Mouse (Mus musculus) hindbrain, embryonic 13.5 days (tissue): ENCODE data around the gene Obp2b. TPM values are rescaled to one million over a fixed set of nuclear protein-coding genes. Genes with fewer than 3 reads are reported as not detected.

ENCODE experiments used
- ATAC-seq: fragments of 200-750 bp; cut with Nextera tagmentation; 2 replicates; pipeline ENCODE4 v1.8.0; 2017; ENCODE audit warnings: moderate TSS enrichment; ENCODE audit not compliant: low FRiP score
- H3K27ac ChIP-seq: fragments of 300-500 bp; sonication (generic); 2 replicates; pipeline ENCODE4 v1.5.1; 2015; ENCODE audit warnings: inconsistent platforms, mild to moderate bottlenecking, moderate library complexity
- H3K27me3 ChIP-seq: fragments of 300-500 bp; sonication (generic); 2 replicates; pipeline ENCODE4 v1.6.1; 2015; ENCODE audit warnings: mild to moderate bottlenecking, inconsistent platforms
- H3K36me3 ChIP-seq: fragments of 300-500 bp; sonication (generic); 2 replicates; pipeline ENCODE4 v1.6.1; 2015; ENCODE audit warnings: mild to moderate bottlenecking, inconsistent platforms
- H3K4me1 ChIP-seq: fragments of 300-500 bp; sonication (generic); replicated peaks from 2 replicates; pipeline ENCODE4 v1.6.1; 2015; ENCODE audit warnings: inconsistent platforms
- H3K4me2 ChIP-seq: fragments of 300-500 bp; sonication (generic); 2 replicates; pipeline ENCODE4 v1.6.1; 2015; ENCODE audit warnings: inconsistent platforms, mild to moderate bottlenecking, moderate library complexity
- H3K4me3 ChIP-seq: fragments of 300-500 bp; sonication (generic); 2 replicates; pipeline ENCODE4 v1.5.1; 2015; ENCODE audit warnings: mild to moderate bottlenecking, inconsistent platforms
- H3K9ac ChIP-seq: fragments of 300-500 bp; sonication (generic); 2 replicates; pipeline ENCODE4 v1.6.1; 2015; ENCODE audit warnings: mild to moderate bottlenecking, inconsistent platforms
- H3K9me3 ChIP-seq: fragments of 300-500 bp; sonication (generic); 2 replicates; pipeline ENCODE4 v1.6.1; 2016; ENCODE audit warnings: inconsistent platforms
- WGBS: fragments of 180-500 bp; shearing (Covaris S2); methylation state at CpG from one replicate; pipeline ENCODE4 v1.1.7; 2015; 5-methylcytosine and 5-hydroxymethylcytosine counted together
- polyA plus RNA-seq: library from polyadenylated mRNA; unstranded; fragments of >200 nt; fragmentation: Nextera tagmentation; extraction: Ambion mirVana; gene quantifications from 2 replicates; pipeline ENCODE4 v1.2.1, GENCODE M21; 2015

The Obp2b gene
- polyA plus RNA-seq, 1 experiment from 2014 or later, result not detected

- no peak overlapping the region for H3K27ac ChIP-seq
- H3K4me3 ChIP-seq, result no peak overlapping the region
- WGBS, result 66% methylated on average over 5 of the region's 5 CpGs
- no peaks in the 10 kb centered on the region for H3K4me1 ChIP-seq
- no peaks in the 10 kb centered on the region for H3K27me3 ChIP-seq
- no peak overlapping the region for H3K4me2 ChIP-seq
- H3K9ac ChIP-seq, result no peak overlapping the region
- ATAC-seq, result no peak
- H3K9me3 ChIP-seq, result no peaks in the 10 kb centered on the region
- H3K36me3 ChIP-seq, result no peaks in the 10 kb centered on the region
Measured at GRCm38 (mm10) chr2:25785573-25786322, 48.9 kb downstream of the Obp2b start.

GRCm38 (mm10) chr2:25789092-25789491 lies 52.3 kb downstream of the Obp2b start:
- no peak overlapping the region for H3K27ac ChIP-seq
- no peak for ATAC-seq
- H3K27me3 ChIP-seq, result no peaks in the 10 kb centered on the region
- no peak overlapping the region for H3K9ac ChIP-seq
- 94% methylated on average over 3 of the region's 3 CpGs for WGBS
- no peaks in the 10 kb centered on the region for H3K36me3 ChIP-seq
- no peak overlapping the region for H3K4me2 ChIP-seq
- H3K4me3 ChIP-seq, result no peak overlapping the region
- H3K4me1 ChIP-seq, result no peaks in the 10 kb centered on the region
- no peaks in the 10 kb centered on the region for H3K9me3 ChIP-seq

Other genes starting within 250 kb of the Obp2b start
- not detected in 2 replicates for gene Lcn12, start 243.1 kb upstream of the Obp2b start, polyA plus RNA-seq
- 119 and 125 TPM in 2 replicates for gene Fbxw5, start 236.3 kb upstream of the Obp2b start, polyA plus RNA-seq
- gene C8g, start 235.3 kb upstream of the Obp2b start, polyA plus RNA-seq, result 5.4 and 5.5 TPM in 2 replicates
- 21.1 and 21.2 TPM in 2 replicates for gene Traf2, start 190.1 kb upstream of the Obp2b start, polyA plus RNA-seq
- 409 and 436 TPM in 2 replicates for gene Edf1, start 179.2 kb upstream of the Obp2b start, polyA plus RNA-seq
- gene Mamdc4, start 162.2 kb upstream of the Obp2b start, polyA plus RNA-seq, result 2.3 and 2.6 TPM in 2 replicates
- gene Phpt1, start 161.8 kb upstream of the Obp2b start, polyA plus RNA-seq, result 179 and 182 TPM in 2 replicates
- gene Ajm1, start 155.3 kb upstream of the Obp2b start, polyA plus RNA-seq, result 8.1 and 8.2 TPM in 2 replicates
- gene Rabl6, start 128.5 kb upstream of the Obp2b start, polyA plus RNA-seq, result 67.9 and 75.5 TPM in 2 replicates
- gene Ccdc183, start 119.3 kb upstream of the Obp2b start, polyA plus RNA-seq, result 0.21 and 0.25 TPM in 2 replicates
- 35.0 and 42.2 TPM in 2 replicates for gene Tmem141, start 115.0 kb upstream of the Obp2b start, polyA plus RNA-seq
- 2.5 and 3.3 TPM in 2 replicates for gene Fcna, start 109.0 kb upstream of the Obp2b start, polyA plus RNA-seq
- gene Lcn8, start 83.9 kb upstream of the Obp2b start, polyA plus RNA-seq, result not detected in 2 replicates
- gene Lcn5, start 79.1 kb upstream of the Obp2b start, polyA plus RNA-seq, result not detected in 2 replicates
- not detected in 2 replicates for gene Lcn6, start 60.2 kb upstream of the Obp2b start, polyA plus RNA-seq
- not detected in 2 replicates for gene Lcn10, start 54.3 kb upstream of the Obp2b start, polyA plus RNA-seq
- gene Obp2a, start 37.0 kb upstream of the Obp2b start, polyA plus RNA-seq, result not detected in 2 replicates
- gene Bmyc, start 30.3 kb upstream of the Obp2b start, polyA plus RNA-seq, result 126 and 129 TPM in 2 replicates
- not detected in 2 replicates for gene Lcn3, start 28.6 kb downstream of the Obp2b start, polyA plus RNA-seq
- gene Lcn11, start 40.0 kb downstream of the Obp2b start, polyA plus RNA-seq, result not detected in 2 replicates
- gene Gm13539, start 45.2 kb downstream of the Obp2b start, polyA plus RNA-seq, result not detected in 2 replicates
- gene Glt6d1, start 78.8 kb downstream of the Obp2b start, polyA plus RNA-seq, result not detected in 2 replicates
- not detected in 2 replicates for gene Lcn9, start 86.1 kb downstream of the Obp2b start, polyA plus RNA-seq
- gene Sohlh1, start 110.2 kb downstream of the Obp2b start, polyA plus RNA-seq, result not detected in 2 replicates
- 11.1 TPM in 2 replicates for gene Kcnt1, start 126.7 kb downstream of the Obp2b start, polyA plus RNA-seq
- gene Camsap1, start 246.3 kb downstream of the Obp2b start, polyA plus RNA-seq, result 50.8 and 68.5 TPM in 2 replicates